Mouse (Mus musculus) thymus, postnatal 4 days (tissue): ENCODE data around the gene Ina.

Experiments used
- DNase-seq: peaks from one replicate; pipeline ENCODE4 v3.0.0; 2021

Gene Ina

DNA sequence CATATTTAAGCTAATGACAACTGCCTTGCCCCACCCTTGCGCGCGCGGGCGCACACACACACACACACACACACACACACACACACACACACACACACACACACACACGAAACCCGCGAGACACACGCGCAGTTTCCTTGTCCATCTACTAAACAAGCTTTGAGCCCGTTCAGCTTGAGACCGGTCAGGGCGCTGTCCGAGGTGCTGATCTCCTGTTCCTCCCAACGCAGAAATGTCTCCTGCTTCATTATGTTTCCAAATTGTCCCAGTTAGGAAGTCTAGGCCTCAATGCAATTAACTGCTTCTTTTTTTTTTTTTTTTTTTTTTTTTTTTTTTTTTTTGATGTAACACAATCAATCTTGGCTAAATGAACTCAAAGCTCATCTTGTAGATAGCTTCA lies 2.0 kb downstream of the Ina start:
- DNase-seq: peak; percentile 86

- no peak for DNase-seq
Measured at GRCm38 (mm10) chr19:47017831-47018230, 3.3 kb downstream of the Ina start.

GRCm38 (mm10) chr19:47018330-47018729 lies 3.8 kb downstream of the Ina start:
- DNase-seq: no peak

DNA sequence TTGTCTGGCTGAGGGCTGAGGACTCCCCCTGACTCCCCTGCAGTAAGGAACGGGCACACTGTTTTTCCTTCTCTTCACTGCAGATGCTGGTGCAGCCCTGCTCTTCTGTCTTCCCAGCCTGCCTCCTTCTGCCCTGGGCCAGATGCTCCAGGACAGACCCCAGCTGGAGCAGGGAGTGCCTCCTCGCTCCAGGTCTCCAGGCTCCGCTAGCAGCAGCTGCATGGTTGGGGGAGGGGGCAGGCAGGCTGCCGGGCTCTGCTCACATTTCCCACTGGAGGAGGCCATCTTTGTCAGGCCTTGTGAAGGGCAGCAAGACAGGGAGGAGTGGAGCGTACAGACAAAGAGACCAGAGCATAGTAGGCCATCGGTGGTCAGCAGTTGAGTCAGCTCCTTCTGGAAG lies 4.8 kb downstream of the Ina start:
- no peak for DNase-seq

GRCm38 (mm10) chr19:47022709-47023108 lies 8.2 kb downstream of the Ina start:
- DNase-seq: no peak

DNA sequence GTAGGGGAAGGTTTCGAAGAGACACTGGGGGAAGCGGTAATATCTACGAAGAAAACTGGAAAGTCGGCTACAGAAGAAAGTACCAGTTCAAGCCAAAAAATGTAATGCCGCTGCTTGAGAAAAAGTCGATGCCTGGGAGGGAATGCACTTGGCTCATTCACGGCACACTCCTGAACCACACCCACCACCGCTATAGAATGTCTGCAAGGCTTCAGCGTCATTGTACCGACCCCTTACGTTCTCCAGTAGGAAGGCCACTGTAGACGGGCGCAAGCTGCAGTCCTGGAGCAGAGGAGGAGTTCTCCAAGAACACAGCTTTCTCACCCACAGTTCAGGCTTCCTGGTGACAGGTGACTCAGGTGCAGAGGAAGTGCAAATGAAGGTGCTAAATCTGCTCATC lies 9.0 kb downstream of the Ina start:
- no peak for DNase-seq

- DNase-seq: no peak
Measured at GRCm38 (mm10) chr19:47024954-47025353, 10.5 kb downstream of the Ina start.

DNA sequence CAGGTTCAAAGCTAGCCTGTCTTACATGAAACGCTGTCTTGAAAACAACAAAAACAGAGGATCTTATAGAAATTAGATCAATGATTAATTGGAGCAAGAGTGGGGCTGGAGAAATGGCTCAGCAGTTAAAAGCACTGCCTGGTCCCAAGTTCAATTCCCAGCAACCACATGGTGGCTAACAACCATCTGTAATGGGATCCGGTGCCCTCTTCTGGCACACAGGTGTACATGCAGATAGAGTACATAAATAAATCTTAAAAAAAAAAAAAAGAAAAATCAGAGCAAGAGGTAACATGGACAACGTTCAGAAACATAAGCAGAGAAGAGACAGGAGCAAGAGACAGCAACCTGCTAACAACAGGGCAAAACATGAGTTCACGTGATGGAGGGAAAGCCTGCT lies 12.0 kb downstream of the Ina start:
- DNase-seq: no peak

GRCm38 (mm10) chr19:47029796-47030195 lies 15.3 kb downstream of the Ina start:
- no peak for DNase-seq

DNA sequence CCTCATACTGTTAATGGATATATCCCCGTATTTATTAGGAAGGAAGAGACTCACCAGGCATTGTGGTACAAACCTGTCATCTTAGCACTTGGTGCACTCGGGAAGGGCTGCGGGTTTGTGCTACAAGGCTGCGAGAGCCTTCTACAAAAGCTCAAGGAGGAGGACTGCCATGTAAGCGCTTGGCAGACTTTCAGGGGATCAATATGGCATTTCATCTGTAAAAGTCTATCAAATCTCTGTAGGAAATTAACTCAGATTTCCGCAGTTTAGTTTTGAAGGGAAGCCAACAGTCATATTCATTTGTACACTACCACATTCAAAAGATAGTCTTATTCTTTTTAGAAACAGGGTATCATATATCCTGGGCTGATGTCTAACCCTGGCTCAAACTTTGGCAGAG lies 17.3 kb downstream of the Ina start:
- no peak for DNase-seq

GRCm38 (mm10) chr19:47034916-47035315 lies 20.4 kb downstream of the Ina start:
- DNase-seq: no peak

DNA sequence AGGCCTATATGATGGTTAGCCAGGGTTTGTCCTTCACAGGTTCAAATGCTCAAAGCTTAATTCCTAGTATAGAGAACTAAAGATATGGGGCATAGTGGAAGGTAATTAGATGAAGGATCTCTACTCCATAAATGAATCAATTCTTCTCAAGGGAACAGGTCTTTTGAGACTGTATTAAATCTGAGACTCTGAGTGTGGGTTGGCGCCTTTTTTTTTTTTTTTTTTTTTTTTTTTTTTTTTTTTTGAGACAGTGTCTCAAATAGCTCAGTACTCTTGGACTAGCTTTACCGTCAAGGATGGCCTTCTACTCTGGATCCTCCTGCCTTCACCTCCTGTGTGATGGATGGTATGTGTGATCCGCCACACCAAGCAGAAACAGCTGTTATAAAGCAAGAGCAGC lies 22.1 kb downstream of the Ina start:
- no peak for DNase-seq

DNA sequence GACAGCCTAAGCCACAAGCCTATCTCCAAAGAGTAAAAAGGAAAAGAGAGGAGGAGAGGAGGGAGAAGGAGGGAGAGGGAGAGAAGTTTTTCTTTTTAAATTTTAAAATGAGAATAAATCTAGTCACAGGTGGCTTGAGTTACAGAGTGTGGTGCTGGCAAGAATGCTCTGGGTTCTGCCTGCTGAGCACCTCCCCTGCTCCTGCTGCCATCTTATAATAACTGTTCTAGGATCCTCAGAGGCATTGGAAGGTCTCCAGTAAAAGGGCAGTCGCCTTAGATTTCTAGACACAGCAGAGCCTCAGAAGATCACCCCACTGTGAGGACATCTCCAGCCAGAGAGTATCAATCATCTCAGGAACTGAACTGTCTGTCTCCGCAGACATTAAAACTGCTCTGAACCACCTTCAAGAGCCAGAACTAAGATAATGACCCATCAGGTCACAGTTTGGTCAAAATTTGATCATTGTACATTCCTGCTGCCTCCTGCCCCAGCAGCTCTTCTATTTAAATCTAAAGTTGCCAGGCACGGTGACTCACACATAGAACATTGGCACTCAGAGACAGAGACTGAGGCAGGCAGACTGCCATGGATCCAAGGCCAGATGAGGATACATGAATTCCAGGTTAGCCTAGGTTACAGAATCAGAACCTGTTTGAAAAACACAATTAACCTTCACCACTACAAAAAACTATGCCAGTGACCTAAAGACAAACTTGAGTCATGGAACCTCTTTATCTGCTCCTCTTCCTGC lies 26.4 kb downstream of the Ina start:
- no peak for DNase-seq

DNA sequence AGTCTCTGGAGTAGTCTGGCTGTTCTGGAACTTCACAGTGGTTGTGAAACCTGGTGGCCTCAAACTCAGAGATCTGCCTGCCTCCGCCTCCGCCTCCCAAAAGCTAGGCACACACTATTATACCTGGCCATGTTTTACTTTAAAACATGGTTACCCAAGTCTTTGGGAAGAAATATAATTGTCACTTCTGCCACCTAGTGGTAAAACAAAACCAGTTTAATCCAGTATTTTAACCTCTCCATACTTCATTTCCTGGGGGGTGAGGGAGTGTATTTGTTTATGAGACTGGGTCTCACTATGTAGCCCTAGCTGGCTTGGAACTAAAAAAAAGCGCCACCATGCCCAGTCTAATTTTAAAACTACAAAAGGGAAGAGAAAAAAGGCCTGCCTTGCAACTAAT lies 29.1 kb downstream of the Ina start:
- no peak for DNase-seq

DNA sequence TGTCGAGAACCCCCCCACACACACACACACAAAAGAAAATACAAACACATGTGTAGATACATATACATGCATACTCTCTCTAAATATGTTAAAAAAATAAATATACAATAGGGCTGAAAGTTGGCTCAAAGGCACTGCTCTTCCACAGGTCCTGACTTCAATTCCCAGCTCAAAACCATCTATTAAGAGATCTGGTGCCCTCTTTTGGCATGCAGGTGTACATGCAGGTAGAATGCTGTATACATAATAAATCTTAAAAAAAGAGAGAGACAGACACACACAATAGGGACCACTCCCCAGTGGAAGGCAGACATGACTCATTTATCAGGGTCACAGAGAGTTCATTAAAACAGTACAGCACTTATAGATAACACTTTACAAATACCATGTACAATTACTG lies 31.8 kb downstream of the Ina start:
- no peak for DNase-seq

- DNase-seq: no peak
Measured at GRCm38 (mm10) chr19:47047236-47047833, 32.8 kb downstream of the Ina start.

DNA sequence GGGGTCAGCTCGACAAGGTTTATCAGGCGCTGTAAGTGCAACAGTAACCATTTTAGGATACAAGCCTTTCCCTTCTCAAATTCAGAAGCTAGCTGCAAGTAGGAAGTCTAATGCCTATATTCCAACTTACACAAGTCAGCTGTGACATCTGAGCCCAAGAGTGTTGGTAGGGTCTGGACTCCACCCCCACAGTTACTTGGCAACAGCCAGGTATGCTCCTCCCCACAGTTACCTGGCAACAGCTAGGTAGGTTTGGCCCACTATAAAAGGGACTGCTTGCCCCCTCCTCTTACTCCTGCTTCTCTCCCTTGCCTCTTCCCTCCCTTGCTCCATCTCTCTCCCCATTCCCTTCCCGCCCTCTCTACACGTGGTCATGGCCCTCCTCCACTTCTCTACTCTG lies 34.6 kb downstream of the Ina start:
- no peak for DNase-seq

DNA sequence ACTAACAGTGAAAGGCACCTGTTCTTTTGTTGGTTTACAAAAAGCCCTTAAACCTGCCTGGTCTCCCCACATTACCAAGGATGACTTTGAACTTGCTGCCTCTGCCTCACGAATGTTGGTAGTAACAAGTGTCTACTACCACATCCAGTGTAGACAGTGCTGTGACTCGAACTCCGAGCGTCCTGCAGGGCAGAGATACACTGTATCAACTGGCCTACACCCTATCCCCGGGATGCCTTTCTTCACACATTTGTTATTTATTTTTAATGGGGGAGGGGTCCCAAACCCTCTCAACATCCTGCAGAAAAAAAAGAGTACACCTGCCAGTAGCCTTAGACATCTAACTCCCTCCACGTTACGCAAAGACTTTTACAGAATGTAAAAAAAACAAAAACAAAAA lies 35.3 kb downstream of the Ina start:
- peak; percentile 22 for DNase-seq

DNA sequence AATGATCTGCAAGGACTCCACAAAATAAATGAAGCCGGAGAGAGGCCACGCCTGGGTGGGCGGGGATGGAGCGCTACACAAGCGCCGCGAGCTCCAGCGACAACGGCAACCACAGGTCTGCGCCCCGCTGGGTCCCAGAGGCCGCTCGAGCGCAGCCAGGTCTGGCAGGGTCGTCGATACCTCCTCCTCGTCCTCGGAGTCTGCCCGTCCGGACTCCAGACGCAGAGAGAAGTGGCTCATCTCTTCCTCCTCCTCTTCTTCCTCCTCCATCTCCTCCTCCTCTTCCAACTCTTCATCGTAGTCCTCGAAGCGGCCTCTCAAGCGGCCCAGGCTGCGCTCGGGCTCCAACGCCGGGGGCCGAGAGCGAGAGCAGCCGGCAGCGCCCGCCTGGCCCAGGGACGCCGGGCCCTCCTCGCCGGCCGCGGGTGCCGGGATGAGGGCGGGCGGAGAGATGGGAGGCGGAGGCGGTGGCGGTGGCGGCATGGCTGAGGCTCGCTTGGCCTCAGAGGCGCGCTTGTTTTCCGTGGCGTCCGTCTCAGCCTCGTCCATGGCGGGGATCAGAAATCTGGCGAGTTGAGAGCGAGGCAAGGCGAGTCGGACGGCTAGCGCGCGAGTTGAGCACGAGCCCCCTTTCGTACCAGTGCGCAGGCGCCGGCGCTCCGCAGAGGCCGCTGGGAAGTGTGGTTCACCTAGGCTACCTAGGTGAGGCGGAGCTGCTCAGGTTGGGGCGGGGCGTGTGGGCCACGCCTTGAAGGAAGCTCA lies 36.0 kb downstream of the Ina start, which contains the start of gene Pcgf6:
Gene Pcgf6, minus strand, starts transcription at position 636 of the 762 bp plus-strand sequence.
- peak; percentile 89 for DNase-seq

GRCm38 (mm10) chr19:47052927-47053326 lies 38.4 kb downstream of the Ina start:
- DNase-seq: no peak

DNA sequence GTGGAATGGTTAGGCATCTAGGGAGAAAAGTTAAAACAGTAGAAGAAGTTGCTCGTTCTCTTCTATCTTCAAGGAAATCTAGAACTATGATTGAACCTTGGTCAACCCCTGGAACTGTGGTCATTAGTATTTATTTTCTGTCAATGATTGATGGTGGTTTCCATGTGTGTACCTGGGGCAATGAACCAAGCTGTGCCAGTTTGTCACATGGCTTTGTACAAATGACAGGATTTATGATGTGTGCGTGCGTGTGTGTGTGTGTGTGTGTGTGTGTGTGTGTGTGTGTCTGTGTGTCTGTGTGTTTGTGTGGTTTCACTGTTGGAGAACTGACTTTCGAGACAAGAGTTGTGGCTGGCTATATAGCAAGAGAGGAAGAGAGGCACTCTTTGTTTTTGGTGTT lies 39.0 kb downstream of the Ina start:
- DNase-seq: no peak

DNA sequence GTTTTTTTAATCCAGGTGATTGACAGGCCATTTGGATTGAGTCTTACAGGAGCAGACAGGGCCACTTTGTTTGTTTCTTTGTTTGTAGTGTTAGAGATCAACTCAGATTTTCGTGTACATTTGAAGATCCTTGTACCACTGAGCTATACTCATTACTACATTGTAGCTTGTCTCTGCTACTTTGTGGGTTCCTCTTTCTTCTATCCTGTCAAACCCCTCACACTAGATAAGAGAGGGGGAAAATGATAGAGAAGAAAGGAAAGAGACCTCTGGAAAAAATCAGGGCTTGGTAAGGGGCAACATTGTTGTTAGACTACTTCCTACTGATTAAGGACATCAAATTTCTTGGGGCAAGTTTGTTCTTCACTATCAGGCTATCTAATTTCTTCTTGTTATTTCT lies 43.2 kb downstream of the Ina start:
- no peak for DNase-seq

DNA sequence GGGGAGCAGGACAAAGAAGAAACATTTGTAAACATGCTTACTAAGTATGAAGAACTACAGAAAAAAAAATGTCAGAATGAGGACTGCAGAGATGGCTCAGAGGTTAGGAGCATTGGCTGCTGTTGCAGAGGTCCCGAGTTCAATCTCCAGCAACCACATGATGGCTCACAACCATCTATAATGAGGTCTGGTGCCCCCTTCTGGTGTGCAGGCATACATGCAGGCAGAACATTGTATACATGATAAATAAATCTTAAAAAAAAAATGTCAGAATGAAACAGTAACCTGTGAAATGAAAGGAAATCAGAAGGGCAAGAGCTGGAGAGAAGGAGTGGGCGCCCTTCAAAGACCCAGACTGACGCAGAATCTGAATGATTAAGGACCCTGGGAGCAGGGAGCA lies 51.4 kb downstream of the Ina start:
- peak; percentile 21 for DNase-seq
